Mouse (Mus musculus) MEL (cell line): ENCODE results near the gene Snrpd2. TPM values are rescaled to one million over a fixed set of nuclear protein-coding genes. Genes with fewer than 3 reads are reported as not detected.

Experiments
- DNase-seq: peaks from one replicate; pipeline ENCODE4 v3.0.0; 2011; ENCODE audit warnings: low read depth, low spot score
- H3K27ac ChIP-seq: 2 replicates; pipeline ENCODE4 v1.5.1; 2012; ENCODE audit warnings: low read depth, mild to moderate bottlenecking, control low read depth, low read length, moderate library complexity; ENCODE audit not compliant: control insufficient read depth
- H3K27me3 ChIP-seq, 2 experiments: fragments of 150-350 bp in 1 of 2; sonication (generic) in 1 of 2; 2 replicates each; pipeline ENCODE4 v1.6.1; 2012; ENCODE audit warnings: low read length in 2 of 2, mild to moderate bottlenecking in 2 of 2, improper control_type of control experiment in 1 of 2, moderate library complexity in 1 of 2; ENCODE audit not compliant: insufficient read depth in 2 of 2, control insufficient read depth in 1 of 2
- H3K36me3 ChIP-seq, 2 experiments: 2 replicates each; pipeline ENCODE4 v1.6.1; 2012 to 2014; ENCODE audit warnings: low read length in 2 of 2, improper control_type of control experiment in 1 of 2, inconsistent platforms in 1 of 2, mild to moderate bottlenecking in 1 of 2; ENCODE audit not compliant: insufficient read depth in 2 of 2, control insufficient read depth in 1 of 2
- H3K4me1 ChIP-seq, 2 experiments: fragments of 150-350 bp in 1 of 2; sonication (generic) in 1 of 2; 2 replicates each; pipeline ENCODE4 v1.6.1; 2012; ENCODE audit warnings: low read length in 2 of 2, improper control_type of control experiment in 1 of 2, mild to moderate bottlenecking in 1 of 2; ENCODE audit not compliant: insufficient read depth in 2 of 2, control insufficient read depth in 1 of 2
- H3K4me3 ChIP-seq, 2 experiments: fragments of 150-350 bp in 1 of 2; sonication (generic) in 1 of 2; 2 replicates each; pipeline ENCODE4 v1.5.1; 2012; ENCODE audit warnings: low read depth in 2 of 2, low read length in 2 of 2, mild to moderate bottlenecking in 2 of 2, moderate library complexity in 2 of 2, control low read depth in 1 of 2, improper control_type of control experiment in 1 of 2; ENCODE audit not compliant: control insufficient read depth in 1 of 2, insufficient read depth in 1 of 2
- H3K79me2 ChIP-seq: 2 replicates; pipeline ENCODE4 v1.6.1; 2012; ENCODE audit warnings: mild to moderate bottlenecking, low read length, moderate library complexity; ENCODE audit not compliant: control insufficient read depth, poor library complexity, insufficient read depth
- H3K9ac ChIP-seq: 2 replicates; pipeline ENCODE4 v1.6.1; 2012; ENCODE audit warnings: low read depth, mild to moderate bottlenecking, control low read depth, low read length, moderate library complexity; ENCODE audit not compliant: control insufficient read depth, poor library complexity, severe bottlenecking
- H3K9me3 ChIP-seq: fragments of 150-350 bp; sonication (generic); replicated peaks from 2 replicates; pipeline ENCODE4 v1.6.1; 2012; ENCODE audit warnings: mild to moderate bottlenecking, low read length, improper control_type of control experiment, moderate library complexity; ENCODE audit not compliant: insufficient read depth
- BHLHE40 ChIP-seq: IDR thresholded peaks from 2 replicates; pipeline ENCODE4 v1.6.1; 2012; ENCODE audit warnings: low read depth, mild to moderate bottlenecking, inconsistent platforms, low read length, improper control_type of control experiment, borderline replicate concordance
- CHD1 ChIP-seq: IDR thresholded peaks from 2 replicates; pipeline ENCODE4 v1.6.1; 2012; ENCODE audit warnings: low read depth, mild to moderate bottlenecking, inconsistent platforms, low read length, improper control_type of control experiment
- CHD2 ChIP-seq: IDR thresholded peaks from 2 replicates; pipeline ENCODE4 v1.6.1; 2011; ENCODE audit warnings: low read length, improper control_type of control experiment
- CTCF ChIP-seq, 3 experiments: IDR thresholded peaks in 2 of 3; conservative IDR thresholded peaks in 1 of 3; 2 replicates each; pipeline ENCODE4 v1.5.1; 2011 to 2012; ENCODE audit warnings: low read length in 3 of 3, low read depth in 2 of 3, mild to moderate bottlenecking in 2 of 3, improper control_type of control experiment in 1 of 3, inconsistent platforms in 1 of 3, mixed read lengths in 1 of 3, moderate library complexity in 1 of 3; ENCODE audit not compliant: control insufficient read depth in 1 of 3, insufficient read depth in 1 of 3, poor library complexity in 1 of 3, severe bottlenecking in 1 of 3
- E2F4 ChIP-seq: IDR thresholded peaks from 2 replicates; pipeline ENCODE4 v1.6.1; 2011; ENCODE audit warnings: low read depth, low read length, improper control_type of control experiment, borderline replicate concordance
- ETS1 ChIP-seq: IDR thresholded peaks from 2 replicates; pipeline ENCODE4 v1.6.1; 2012; ENCODE audit warnings: low read depth, mild to moderate bottlenecking, inconsistent platforms, low read length, improper control_type of control experiment, moderate library complexity
- GABPA ChIP-seq: IDR thresholded peaks from 2 replicates; pipeline ENCODE4 v1.6.1; 2012; ENCODE audit warnings: low read depth, mild to moderate bottlenecking, inconsistent platforms, low read length, improper control_type of control experiment, moderate library complexity
- GATA1 ChIP-seq: IDR thresholded peaks from 2 replicates; pipeline ENCODE4 v1.6.1; 2011; ENCODE audit warnings: low read depth, low read length, improper control_type of control experiment
- HCFC1 ChIP-seq: IDR thresholded peaks from 2 replicates; pipeline ENCODE4 v1.6.1; 2012; ENCODE audit warnings: low read depth, mild to moderate bottlenecking, inconsistent platforms, low read length, improper control_type of control experiment, moderate library complexity
- KAT2A ChIP-seq: conservative IDR thresholded peaks from 2 replicates; pipeline ENCODE4 v1.6.1; 2012; ENCODE audit warnings: low read depth, low read length, improper control_type of control experiment, inconsistent platforms
- MAX ChIP-seq: IDR thresholded peaks from 2 replicates; pipeline ENCODE4 v1.6.1; 2011; ENCODE audit warnings: low read length, improper control_type of control experiment
- MEF2A ChIP-seq: IDR thresholded peaks from 2 replicates; pipeline ENCODE4 v1.6.1; 2014; ENCODE audit warnings: low read depth, mild to moderate bottlenecking, inconsistent platforms, low read length, improper control_type of control experiment; ENCODE audit not compliant: poor library complexity, insufficient replicate concordance, severe bottlenecking; ENCODE audit errors: extremely low read depth
- MXI1 ChIP-seq: IDR thresholded peaks from 2 replicates; pipeline ENCODE4 v1.6.1; 2011; ENCODE audit warnings: mild to moderate bottlenecking, low read depth, low read length, improper control_type of control experiment
- MYB ChIP-seq: IDR thresholded peaks from 2 replicates; pipeline ENCODE4 v1.6.1; 2011; ENCODE audit warnings: mild to moderate bottlenecking, low read depth, low read length, improper control_type of control experiment
- MYC ChIP-seq: IDR thresholded peaks from 2 replicates; pipeline ENCODE4 v1.6.1; 2011; ENCODE audit warnings: low read depth, mild to moderate bottlenecking, low read length, improper control_type of control experiment, moderate library complexity
- NELFE ChIP-seq: IDR thresholded peaks from 2 replicates; pipeline ENCODE4 v1.6.1; 2011; ENCODE audit warnings: low read depth, low read length, improper control_type of control experiment
- NRF1 ChIP-seq: IDR thresholded peaks from 2 replicates; pipeline ENCODE4 v1.6.1; 2014; ENCODE audit warnings: low read depth, mild to moderate bottlenecking, inconsistent platforms, low read length, improper control_type of control experiment, moderate library complexity; ENCODE audit not compliant: poor library complexity, insufficient read depth, severe bottlenecking
- POLR2AphosphoS2 ChIP-seq: IDR thresholded peaks from 2 replicates; pipeline ENCODE4 v1.6.1; 2011; ENCODE audit warnings: low read length, improper control_type of control experiment
- RCOR1 ChIP-seq: IDR thresholded peaks from 2 replicates; pipeline ENCODE4 v1.6.1; 2012; ENCODE audit warnings: low read depth, mild to moderate bottlenecking, inconsistent platforms, low read length, improper control_type of control experiment
- USF1 ChIP-seq: IDR thresholded peaks from 2 replicates; pipeline ENCODE4 v1.6.1; 2014; ENCODE audit warnings: low read depth, mild to moderate bottlenecking, inconsistent platforms, low read length, improper control_type of control experiment, moderate library complexity
- USF2 ChIP-seq, 2 experiments: IDR thresholded peaks; 2 replicates each; pipeline ENCODE4 v1.6.1; 2011 to 2012; ENCODE audit warnings: improper control_type of control experiment in 2 of 2, low read length in 2 of 2, borderline replicate concordance in 1 of 2, inconsistent platforms in 1 of 2, low read depth in 1 of 2, mild to moderate bottlenecking in 1 of 2; ENCODE audit not compliant: insufficient read depth in 1 of 2
- ZC3H11A ChIP-seq: IDR thresholded peaks from 2 replicates; pipeline ENCODE4 v1.6.1; 2012; ENCODE audit warnings: low read depth, mild to moderate bottlenecking, inconsistent platforms, low read length, improper control_type of control experiment
- ZKSCAN1 ChIP-seq: IDR thresholded peaks from 2 replicates; pipeline ENCODE4 v1.6.1; 2012; ENCODE audit warnings: low read depth, mild to moderate bottlenecking, inconsistent platforms, low read length, improper control_type of control experiment, moderate library complexity
- ZMIZ1 ChIP-seq: IDR thresholded peaks from 2 replicates; pipeline ENCODE4 v1.6.1; 2012; ENCODE audit warnings: low read depth, mild to moderate bottlenecking, inconsistent platforms, low read length, improper control_type of control experiment, moderate library complexity
- polyA plus RNA-seq, 2 experiments: library from polyadenylated mRNA; stranded (reverse) in 1 of 2; unstranded in 1 of 2; fragments of >175 nt in 1 of 2; fragments of >200 nt in 1 of 2; gene quantifications; 2 replicates each; pipeline versions ENCODE4 v1.2.1 to v1.2.4; 2012; ENCODE audit warnings: low replicate concordance in 2 of 2, low read depth in 1 of 2; ENCODE audit not compliant: insufficient read length in 2 of 2, insufficient read depth in 1 of 2, missing spikeins in 1 of 2
- total RNA-seq: library from RNA; depleted of rRNA; stranded (reverse); fragments of 300-350 nt; gene quantifications from 2 replicates; pipeline ENCODE4 v1.2.3, GENCODE M21; 2012

Gene Snrpd2
- total and polyA plus RNA-seq, 3 experiments = 234 to 345 TPM; not detected in 1

DNA sequence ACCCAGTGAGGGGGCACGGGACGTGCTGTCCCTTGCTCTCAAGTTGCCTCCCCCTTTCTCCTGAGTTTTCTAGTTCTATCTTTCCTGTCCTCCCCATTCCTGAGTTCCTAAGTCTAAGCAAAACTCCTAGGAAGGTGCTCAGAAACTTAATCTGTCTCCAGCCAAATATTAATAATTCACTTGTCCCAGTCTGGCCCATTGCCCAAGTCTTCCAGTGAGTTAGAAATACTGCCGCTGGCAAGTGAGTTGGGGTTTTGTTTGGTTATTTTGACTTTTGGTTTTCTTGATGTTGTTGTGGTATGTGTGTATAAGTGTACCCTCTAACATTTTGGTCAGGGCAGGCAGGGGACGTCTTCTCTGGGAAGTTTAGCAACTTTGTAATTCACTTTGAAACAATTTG, 27.8 kb upstream of the Snrpd2 start:
- no peak for DNase-seq
- Histone ChIP-seq H3K9ac (no peak overlapping the region), H3K27me3 (no peaks in the 10 kb centered on the region), H3K79me2 (peaks cover 16% of the 10 kb centered on the region), H3K36me3 (peaks cover 0 to 11% of the 10 kb centered on the region in 2 experiments; a peak in 2 of 4 replicates), H3K9me3 (no peaks in the 10 kb centered on the region), H3K27ac (no peak overlapping the region), H3K4me1 (peaks cover 2 to 9% of the 10 kb centered on the region in 2 experiments; a peak in 3 of 4 replicates), H3K4me3 (no peak overlapping the region)
- TF ChIP-seq ZMIZ1 (no peak), USF2 (IDR thresholded peaks at IDR 0.05; ENCODE audit: borderline replicate concordance in 1 of 2, insufficient read depth in 1 of 2, low read depth in 1 of 2, low read length in 2 of 2) (no peak), MYB (no peak), CHD2 (no peak), CTCF (IDR thresholded peaks at IDR 0.05 in 2 of 3, conservative IDR thresholded peaks at IDR 0.05 in 1 of 3; ENCODE audit: control insufficient read depth in 1 of 3, insufficient read depth in 1 of 3, low read depth in 2 of 3, low read length in 3 of 3, poor library complexity in 1 of 3, severe bottlenecking in 1 of 3) (no peak)

DNA sequence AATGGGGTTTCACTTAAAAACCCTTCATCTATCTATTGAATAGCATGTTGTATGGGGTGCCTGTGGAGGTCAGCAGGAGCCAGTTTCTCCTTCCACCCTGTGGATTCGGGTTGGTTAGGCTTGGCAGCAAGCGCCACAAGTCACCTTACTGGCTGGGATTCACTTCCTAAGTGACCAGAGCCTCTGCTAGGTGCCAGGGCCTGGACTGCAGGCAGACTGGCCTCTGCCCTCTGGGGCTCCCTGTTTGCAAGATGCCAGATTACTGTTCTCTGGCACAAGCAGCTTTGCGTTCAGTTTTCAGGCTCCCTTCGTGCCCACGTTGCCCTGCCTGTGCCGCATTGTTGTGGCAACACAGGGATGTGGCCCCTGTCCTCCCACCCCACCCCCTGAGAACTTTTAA, 24.8 kb upstream of the Snrpd2 start:
- H3K27me3 ChIP-seq = no peaks in the 10 kb centered on the region
- no peak overlapping the region for H3K4me3 ChIP-seq
- H3K4me1 ChIP-seq = peaks cover 2 to 4% of the 10 kb centered on the region in 2 experiments; a peak in 2 of 4 replicates
- H3K27ac ChIP-seq = no peak overlapping the region
- H3K9ac ChIP-seq = no peak overlapping the region
- DNase-seq = no peak
- H3K79me2 ChIP-seq = peaks cover 15% of the 10 kb centered on the region
- TF ChIP-seq GABPA (no peak), MXI1 (no peak), USF2 (IDR thresholded peaks at IDR 0.05; ENCODE audit: borderline replicate concordance in 1 of 2, insufficient read depth in 1 of 2, low read depth in 1 of 2, low read length in 2 of 2) (no peak), ETS1 (no peak), NELFE (no peak), USF1 (no peak), MYC (no peak), HCFC1 (no peak), NRF1 (no peak)
- TF ChIP-seq, all 39 proteins: peak for 0
- Histone ChIP-seq H3K9me3 (no peaks in the 10 kb centered on the region), H3K36me3 (peaks cover 0 to 7% of the 10 kb centered on the region in 2 experiments; a peak in 2 of 4 replicates)

DNA sequence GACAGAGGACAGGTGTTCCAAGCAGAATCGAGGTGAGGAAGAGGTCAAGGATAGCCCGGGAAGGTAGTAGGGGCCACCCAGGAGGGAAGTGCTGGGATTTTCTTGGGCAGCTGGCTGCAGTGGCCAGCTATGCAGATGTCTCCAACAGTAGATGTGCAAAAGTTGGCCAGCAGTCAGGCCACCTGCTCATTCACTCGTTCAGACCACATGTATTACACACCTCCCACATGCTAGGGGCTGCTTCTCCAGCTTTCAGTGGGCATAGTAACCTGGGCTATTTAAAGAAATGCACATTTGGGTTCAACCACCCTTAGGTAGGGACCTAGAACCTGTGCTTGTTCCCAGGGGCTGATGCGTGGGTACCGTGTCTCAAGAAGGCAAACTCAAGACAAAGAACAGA, 21.8 kb upstream of the Snrpd2 start:
- H3K36me3 ChIP-seq = 0 out of 4 replicates have a peak, but pooled peaks cover 0 to 2% of the 10 kb centered on the region in 2 experiments
- no peak overlapping the region for H3K9ac ChIP-seq
- H3K9me3 ChIP-seq = no peaks in the 10 kb centered on the region
- H3K27ac ChIP-seq = no peak overlapping the region
- no peak for DNase-seq
- H3K4me3 ChIP-seq = no peak overlapping the region
- H3K4me1 ChIP-seq = peaks cover 0 to 4% of the 10 kb centered on the region in 2 experiments; a peak in 2 of 4 replicates
- H3K27me3 ChIP-seq = no peaks in the 10 kb centered on the region
- TF ChIP-seq MEF2A = no peak
- no peak for TF ChIP-seq CHD2
- TF ChIP-seq ZMIZ1 = no peak
- TF ChIP-seq ZC3H11A = no peak
- no peak for TF ChIP-seq MXI1
- TF ChIP-seq NRF1 = no peak
- no peak for TF ChIP-seq E2F4
- no peak for TF ChIP-seq CHD1
- no peak for TF ChIP-seq RCOR1
- no peak for TF ChIP-seq POLR2AphosphoS2
- TF ChIP-seq USF1 = no peak
- TF ChIP-seq GATA1 = no peak
- TF ChIP-seq ZKSCAN1 = no peak
- TF ChIP-seq KAT2A = no peak
- TF ChIP-seq BHLHE40 = no peak
- TF ChIP-seq MAX = no peak
- no peaks in the 10 kb centered on the region; the same call in 1 of the 2 replicates for H3K79me2 ChIP-seq
